ENCODE assay signal across 8 mouse cellular contexts in the genomic region with DNA sequence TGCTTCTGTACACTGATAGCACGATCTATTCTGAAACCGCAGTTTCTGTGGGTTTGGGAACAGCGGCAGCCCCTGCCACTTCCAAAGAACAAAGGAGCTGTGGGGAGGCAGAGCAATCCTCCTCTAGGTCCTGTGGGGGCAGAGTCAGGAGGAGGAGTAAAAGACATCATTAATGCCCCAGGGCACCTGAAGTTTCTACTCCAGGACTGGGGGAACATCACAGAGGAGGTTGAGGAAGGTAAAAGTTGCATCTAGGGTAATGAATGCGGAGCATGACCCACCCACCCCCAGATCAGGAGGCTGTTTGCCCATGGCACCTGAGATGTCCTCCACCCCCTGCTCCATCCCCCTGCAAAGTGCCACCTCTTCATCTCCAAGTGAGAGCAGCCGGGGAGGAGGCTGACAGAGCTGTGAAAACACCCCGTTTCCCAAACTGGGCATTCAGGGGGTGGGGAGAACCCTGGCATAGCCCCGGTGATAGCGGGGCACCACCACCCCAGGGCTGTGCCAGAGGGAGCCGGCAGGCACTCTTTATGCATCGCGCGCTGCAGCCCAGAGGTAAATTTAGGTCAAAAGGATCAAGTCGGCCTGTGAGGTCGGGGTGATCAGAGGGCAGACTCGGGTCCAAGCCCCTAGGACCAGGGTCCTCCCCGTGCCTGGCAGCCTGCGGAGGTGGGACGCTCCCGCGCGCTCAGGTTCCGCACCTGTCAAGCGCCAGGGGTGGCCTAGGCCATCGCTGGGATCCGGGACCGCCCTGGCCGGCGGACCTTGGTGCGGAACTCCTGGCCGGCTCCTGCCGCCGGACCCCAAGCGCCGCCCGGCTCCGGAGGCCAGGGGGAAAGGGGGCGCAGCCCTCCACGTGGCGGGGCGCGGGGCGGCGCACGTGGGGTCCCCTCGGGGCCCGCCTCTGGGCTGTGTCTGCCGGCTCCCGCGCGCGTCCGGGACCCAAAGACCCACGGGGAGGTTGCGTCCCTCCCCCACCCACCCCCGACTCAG. TPM values are rescaled to one million over a fixed set of nuclear protein-coding genes. Genes with fewer than 3 reads are reported as not detected.
DNase-seq lines count a peak whose midpoint lies in the region; ATAC-seq and TF ChIP-seq lines count a peak whose summit lies in the region.

No protein-coding gene starts in this region.

- peak; percentile 27; the same call in 1 of the 2 replicates for ATAC-seq in frontal cortex, adult (ENCODE audit: low TSS enrichment)
- peak; percentile 45 for ATAC-seq in heart, postnatal 0 days (ENCODE audit: insufficient read depth, low read depth)
- ATAC-seq in midbrain, embryonic 16.5 days = peak; percentile 65

- peak overlapping the region; percentile 99 for H3K27ac ChIP-seq in cortical plate, adult 2 months (ENCODE audit: insufficient read depth, low read length)
- peak overlapping the region; percentile 81; the same call in 1 of the 2 replicates for H3K27ac ChIP-seq in heart, postnatal 0 days (ENCODE audit: low read depth)
- H3K27ac ChIP-seq in midbrain, embryonic 16.5 days (ENCODE audit: low read length) = peak overlapping the region; percentile 72

- intact Hi-C loops in left cerebral cortex, postnatal 25 days (cut with DNase I) = loop anchor here (5.0 kb wide), 1 partner anchor 276 kb away; a partner anchor contains a TSS

- peaks cover 5% of the 10 kb centered on the region; the same call in 1 of the 2 replicates for H3K4me1 ChIP-seq in cortical plate, adult 2 months (ENCODE audit: control insufficient read depth, insufficient read depth, low read length)
- peaks cover 6% of the 10 kb centered on the region; the same call in 1 of the 2 replicates for H3K4me1 ChIP-seq in heart, postnatal 0 days (ENCODE audit: control insufficient read depth, insufficient read depth)
- peaks cover 10% of the 10 kb centered on the region; the same call in 1 of the 2 replicates for H3K4me1 ChIP-seq in midbrain, embryonic 16.5 days (ENCODE audit: control insufficient read depth, insufficient read depth, low read length)

- WGBS in heart, postnatal 0 days = 4% methylated on average over 44 of the region's 55 CpGs
- 1% methylated on average over 51 of the region's 55 CpGs for WGBS in midbrain, embryonic 16.5 days

- no peaks in the 10 kb centered on the region for H3K36me3 ChIP-seq in heart, postnatal 0 days (replicated peaks; ENCODE audit: control insufficient read depth, insufficient read depth, low read length)
- H3K36me3 ChIP-seq in midbrain, embryonic 16.5 days (ENCODE audit: control insufficient read depth, insufficient read depth, low read length) = no peaks in the 10 kb centered on the region

- no peak for DNase-seq in frontal cortex, postnatal 10 days (ENCODE audit: low spot score in 2 of 2)
- DNase-seq in CD4-positive helper T cell, adult 2 months (ENCODE audit: low read depth, low spot score) = peak; percentile 29
- DNase-seq in heart, postnatal 0 days (ENCODE audit: low spot score) = no peak
- DNase-seq in left cerebral cortex, postnatal 25 days (ENCODE audit: low spot score in 2 of 2) = peak; percentile 34 to 76
- DNase-seq in thymus, postnatal 25 days = peak; percentile 14

- H3K9me3 ChIP-seq in heart, postnatal 0 days (replicated peaks; ENCODE audit: control insufficient read depth, low read length) = no peaks in the 10 kb centered on the region
- no peaks in the 10 kb centered on the region for H3K9me3 ChIP-seq in midbrain, embryonic 16.5 days (replicated peaks; ENCODE audit: control insufficient read depth, low read length, poor library complexity, severe bottlenecking)

- TF ChIP-seq POLR2A in cortical plate, adult 2 months (IDR thresholded peaks at IDR 0.05; ENCODE audit: extremely low read depth, insufficient read depth, low read length) = peak; percentile 8; the same call in 1 of the 2 replicates

- no peaks in the 10 kb centered on the region for H3K27me3 ChIP-seq in heart, postnatal 0 days (ENCODE audit: control insufficient read depth, insufficient read depth, low read length)
- no peaks in the 10 kb centered on the region for H3K27me3 ChIP-seq in midbrain, embryonic 16.5 days (ENCODE audit: control insufficient read depth, insufficient read depth, low read depth, low read length)

- peak overlapping the region; percentile 92 for H3K9ac ChIP-seq in heart, postnatal 0 days (replicated peaks; ENCODE audit: low read depth, low read length)
- peak overlapping the region; percentile 89 for H3K9ac ChIP-seq in midbrain, embryonic 16.5 days (ENCODE audit: low read depth, low read length)

- peak overlapping the region; percentile 100 for H3K4me2 ChIP-seq in heart, postnatal 0 days (ENCODE audit: low read depth, low read length)
- peak overlapping the region; percentile 71 for H3K4me2 ChIP-seq in midbrain, embryonic 16.5 days (ENCODE audit: low read length)

- TF ChIP-seq CTCF in cortical plate, adult 2 months (IDR thresholded peaks at IDR 0.05; ENCODE audit: extremely low read depth, insufficient read depth, low read length) = no peak
- no peak for TF ChIP-seq CTCF in heart, postnatal 0 days (IDR thresholded peaks at IDR 0.05; ENCODE audit: low read depth)

- TF ChIP-seq EP300 in heart, postnatal 0 days (IDR thresholded peaks at IDR 0.05; ENCODE audit: low read depth) = no peak

- H3K4me3 ChIP-seq in cortical plate, adult 2 months (ENCODE audit: insufficient read depth, low read length) = peak overlapping the region; percentile 97
- peak overlapping the region; percentile 94 for H3K4me3 ChIP-seq in heart, postnatal 0 days (ENCODE audit: low read depth, low read length)
- H3K4me3 ChIP-seq in midbrain, embryonic 16.5 days (ENCODE audit: low read depth, low read length) = peak overlapping the region; percentile 78

RNA-seq across cellular contexts. Expression of a gene that starts 0.7 kb away (rescaled TPM):
- polyA plus RNA-seq in cortical plate, adult 2 months (2012; rRNA removed) = 274 and 276 TPM in 2 replicates
- total RNA-seq in heart, postnatal 0 days (2014; rRNA removed; ENCODE audit: low replicate concordance) = 9.3 and 24.0 TPM in 2 replicates
- polyA plus RNA-seq in heart, postnatal 0 days (2015; fragmentation: Nextera tagmentation; extraction: Ambion mirVana) = 11.7 and 13.0 TPM in 2 replicates
- total RNA-seq in left cerebral cortex, postnatal 25 days (2021) = 100 to 1,000 TPM; 256 to 266 TPM
- polyA plus RNA-seq in midbrain, embryonic 16.5 days (2015; fragmentation: Nextera tagmentation; extraction: Ambion mirVana) = 63.4 and 69.5 TPM in 2 replicates

RNA-seq across cellular contexts. Expression of a gene that starts 42.6 kb away (rescaled TPM):
- 420 and 467 TPM in 2 replicates for polyA plus RNA-seq in cortical plate, adult 2 months (2012; rRNA removed)
- total RNA-seq in heart, postnatal 0 days (2014; rRNA removed; ENCODE audit: low replicate concordance) = 380 and 418 TPM in 2 replicates
- polyA plus RNA-seq in heart, postnatal 0 days (2015; fragmentation: Nextera tagmentation; extraction: Ambion mirVana) = 195 and 213 TPM in 2 replicates
- 100 to 1,000 TPM; 221 to 225 TPM for total RNA-seq in left cerebral cortex, postnatal 25 days (2021)
- polyA plus RNA-seq in midbrain, embryonic 16.5 days (2015; fragmentation: Nextera tagmentation; extraction: Ambion mirVana) = 520 and 546 TPM in 2 replicates

Comparison
In these comparisons a context has a peak if more than half of its experiments do, and no peak if none do; other contexts are left out.
1. DNase-seq: peak in CD4-positive helper T cell, adult 2 months (single experiment), left cerebral cortex, postnatal 25 days (2 of 2) and thymus, postnatal 25 days (single experiment); none in frontal cortex, postnatal 10 days (0 of 2) and heart, postnatal 0 days (single experiment).
2. Peak in every context shown above with its lines, with median percentiles within 50 percentile points of each other: ATAC-seq, H3K27ac ChIP-seq and H3K4me3 ChIP-seq.